Mouse (Mus musculus) forebrain, embryonic 13.5 days (tissue): ENCODE data around the gene Trp53i11. TPM values are rescaled to one million over a fixed set of nuclear protein-coding genes. Genes with fewer than 3 reads are reported as not detected.

Experiments
- ATAC-seq: fragments of 200-750 bp; cut with Nextera tagmentation; 2 replicates; pipeline ENCODE4 v1.8.0; 2017
- H3K27ac ChIP-seq: fragments of 300-500 bp; sonication (generic); 2 replicates; pipeline ENCODE4 v1.5.1; 2015; ENCODE audit warnings: inconsistent platforms, mild to moderate bottlenecking, moderate library complexity
- H3K27me3 ChIP-seq: fragments of 300-500 bp; sonication (generic); 2 replicates; pipeline ENCODE4 v1.6.1; 2015; ENCODE audit warnings: mild to moderate bottlenecking, inconsistent platforms
- H3K36me3 ChIP-seq: fragments of 300-500 bp; sonication (generic); 2 replicates; pipeline ENCODE4 v1.6.1; 2015; ENCODE audit warnings: mild to moderate bottlenecking, inconsistent platforms; ENCODE audit not compliant: poor library complexity, severe bottlenecking
- H3K4me1 ChIP-seq: fragments of 300-500 bp; sonication (generic); 2 replicates; pipeline ENCODE4 v1.6.1; 2015; ENCODE audit warnings: inconsistent platforms
- H3K4me2 ChIP-seq: fragments of 300-500 bp; sonication (generic); 2 replicates; pipeline ENCODE4 v1.6.1; 2015; ENCODE audit warnings: inconsistent platforms, mild to moderate bottlenecking, moderate library complexity
- H3K4me3 ChIP-seq: fragments of 300-500 bp; sonication (generic); 2 replicates; pipeline ENCODE4 v1.5.1; 2015; ENCODE audit warnings: mild to moderate bottlenecking, inconsistent platforms
- H3K9ac ChIP-seq: fragments of 300-500 bp; sonication (generic); 2 replicates; pipeline ENCODE4 v1.6.1; 2015; ENCODE audit warnings: mild to moderate bottlenecking, inconsistent platforms
- H3K9me3 ChIP-seq: fragments of 300-500 bp; sonication (generic); replicated peaks from 2 replicates; pipeline ENCODE4 v1.6.1; 2016; ENCODE audit warnings: inconsistent platforms
- WGBS: fragments of 180-500 bp; shearing (Covaris S2); methylation state at CpG from one replicate; pipeline ENCODE4 v1.1.7; 2015; 5-methylcytosine and 5-hydroxymethylcytosine counted together
- polyA plus RNA-seq: library from polyadenylated mRNA; unstranded; fragments of >200 nt; fragmentation: Nextera tagmentation; extraction: Ambion mirVana; gene quantifications from 2 replicates; pipeline ENCODE4 v1.2.1, GENCODE M21; 2015

Gene Trp53i11
- polyA plus RNA-seq, 1 experiment from 2014 or later = 84.5 TPM

- peak; percentile 34 for ATAC-seq
- Histone ChIP-seq H3K4me3 (peak overlapping the region; percentile 90), H3K4me1 (peaks cover 53% of the 10 kb centered on the region), H3K27me3 (peaks cover 3% of the 10 kb centered on the region; the same call in 1 of the 2 replicates), H3K4me2 (peak overlapping the region; percentile 80), H3K9me3 (no peaks in the 10 kb centered on the region), H3K27ac (peak overlapping the region; percentile 95), H3K36me3 (no peaks in the 10 kb centered on the region; the same call in 1 of the 2 replicates), H3K9ac (peak overlapping the region; percentile 98)
- under 1% methylated on average over 53 of the region's 53 CpGs for WGBS
These were observed 842 bp downstream of the Trp53i11 start for GRCm38 (mm10) chr2:93188020-93188760.

- H3K9ac ChIP-seq = peak overlapping the region; percentile 98
- peak; percentile 24 for ATAC-seq
- H3K4me2 ChIP-seq = peak overlapping the region; percentile 80
- H3K4me3 ChIP-seq = peak overlapping the region; percentile 90
- H3K27ac ChIP-seq = peak overlapping the region; percentile 95
- WGBS = 7% methylated on average over 19 of the region's 19 CpGs
- H3K4me1 ChIP-seq = peaks cover 59% of the 10 kb centered on the region
- no peaks in the 10 kb centered on the region for H3K9me3 ChIP-seq
- H3K36me3 ChIP-seq = no peaks in the 10 kb centered on the region; the same call in 1 of the 2 replicates
- H3K27me3 ChIP-seq = peaks cover 2% of the 10 kb centered on the region; the same call in 1 of the 2 replicates
These were observed 1.6 kb downstream of the Trp53i11 start for GRCm38 (mm10) chr2:93188761-93189458.

- peak overlapping the region; percentile 58 for H3K9ac ChIP-seq
- no peaks in the 10 kb centered on the region for H3K9me3 ChIP-seq
- no peaks in the 10 kb centered on the region for H3K27me3 ChIP-seq
- no peaks in the 10 kb centered on the region; the same call in 1 of the 2 replicates for H3K36me3 ChIP-seq
- ATAC-seq = no peak
- peak overlapping the region; percentile 80 for H3K4me2 ChIP-seq
- H3K4me1 ChIP-seq = peaks cover 79% of the 10 kb centered on the region
- H3K4me3 ChIP-seq = peak overlapping the region; percentile 20
- WGBS = 16% methylated on average over 9 of the region's 9 CpGs
- peak overlapping the region; percentile 25; the same call in 1 of the 2 replicates for H3K27ac ChIP-seq
These were observed 3.6 kb downstream of the Trp53i11 start for GRCm38 (mm10) chr2:93190771-93191487.

- WGBS = 65% methylated on average over 14 of the region's 14 CpGs
- H3K9ac ChIP-seq = peak overlapping the region; percentile 58
- H3K36me3 ChIP-seq = peaks cover 6% of the 10 kb centered on the region; the same call in 1 of the 2 replicates
- ATAC-seq = no peak
- H3K27me3 ChIP-seq = no peaks in the 10 kb centered on the region
- H3K4me1 ChIP-seq = peaks cover 85% of the 10 kb centered on the region
- H3K4me3 ChIP-seq = peak overlapping the region; percentile 17
- H3K9me3 ChIP-seq = no peaks in the 10 kb centered on the region
- H3K4me2 ChIP-seq = peak overlapping the region; percentile 80
- H3K27ac ChIP-seq = peak overlapping the region; percentile 20; the same call in 1 of the 2 replicates
These were observed 4.3 kb downstream of the Trp53i11 start for GRCm38 (mm10) chr2:93191488-93192181.

GRCm38 (mm10) chr2:93192182-93192560 lies 4.8 kb downstream of the Trp53i11 start:
- Histone ChIP-seq H3K4me1 (peaks cover 80% of the 10 kb centered on the region), H3K27me3 (no peaks in the 10 kb centered on the region), H3K9ac (peak overlapping the region; percentile 58), H3K36me3 (peaks cover 9% of the 10 kb centered on the region), H3K27ac (peak overlapping the region; percentile 20; the same call in 1 of the 2 replicates), H3K4me2 (peak overlapping the region; percentile 80), H3K9me3 (no peaks in the 10 kb centered on the region), H3K4me3 (0 out of 2 replicates have a peak overlapping the region, but pooled peaks have one; percentile 4)
- WGBS = 46% methylated on average over 9 of the region's 9 CpGs
- ATAC-seq = no peak

GRCm38 (mm10) chr2:93192671-93193080 lies 5.3 kb downstream of the Trp53i11 start:
- Histone ChIP-seq H3K4me3 (no peak overlapping the region), H3K4me2 (peak overlapping the region; percentile 80), H3K36me3 (peaks cover 14% of the 10 kb centered on the region), H3K9ac (peak overlapping the region; percentile 58), H3K4me1 (peaks cover 79% of the 10 kb centered on the region), H3K27ac (peak overlapping the region; percentile 20), H3K27me3 (no peaks in the 10 kb centered on the region), H3K9me3 (no peaks in the 10 kb centered on the region)
- no peak for ATAC-seq
- 4% methylated on average over 6 of the region's 6 CpGs for WGBS

- 0 out of 2 replicates have a peak overlapping the region, but pooled peaks have one; percentile 26 for H3K9ac ChIP-seq
- no peak overlapping the region for H3K4me3 ChIP-seq
- peaks cover 20% of the 10 kb centered on the region for H3K36me3 ChIP-seq
- no peak overlapping the region for H3K27ac ChIP-seq
- WGBS = 64% methylated on average over 4 of the region's 4 CpGs
- H3K4me1 ChIP-seq = peaks cover 75% of the 10 kb centered on the region
- no peaks in the 10 kb centered on the region for H3K9me3 ChIP-seq
- no peak overlapping the region for H3K4me2 ChIP-seq
- ATAC-seq = no peak
- H3K27me3 ChIP-seq = no peaks in the 10 kb centered on the region
These were observed 6.5 kb downstream of the Trp53i11 start for GRCm38 (mm10) chr2:93193806-93194205.

- H3K4me1 ChIP-seq = peaks cover 43% of the 10 kb centered on the region
- H3K27ac ChIP-seq = no peak overlapping the region
- no peak overlapping the region for H3K4me3 ChIP-seq
- WGBS = 28% methylated on average over 3 of the region's 3 CpGs
- H3K36me3 ChIP-seq = peaks cover 65% of the 10 kb centered on the region
- H3K9ac ChIP-seq = no peak overlapping the region
- no peak overlapping the region for H3K4me2 ChIP-seq
- no peaks in the 10 kb centered on the region for H3K9me3 ChIP-seq
- peak; percentile 61 for ATAC-seq
- no peaks in the 10 kb centered on the region for H3K27me3 ChIP-seq
These were observed 11.5 kb downstream of the Trp53i11 start for GRCm38 (mm10) chr2:93198846-93199245.

- no peak overlapping the region for H3K4me2 ChIP-seq
- H3K4me3 ChIP-seq = no peak overlapping the region
- no peaks in the 10 kb centered on the region for H3K27me3 ChIP-seq
- peaks cover 69% of the 10 kb centered on the region for H3K36me3 ChIP-seq
- peak; percentile 36 for ATAC-seq
- no peaks in the 10 kb centered on the region for H3K9me3 ChIP-seq
- H3K4me1 ChIP-seq = peaks cover 36% of the 10 kb centered on the region
- no peak overlapping the region for H3K27ac ChIP-seq
- 44% methylated on average over 13 of the region's 13 CpGs for WGBS
- H3K9ac ChIP-seq = no peak overlapping the region
These were observed 12.2 kb downstream of the Trp53i11 start for GRCm38 (mm10) chr2:93199531-93199974.

- Histone ChIP-seq H3K4me1 (peaks cover 23% of the 10 kb centered on the region), H3K4me3 (no peak overlapping the region), H3K9me3 (no peaks in the 10 kb centered on the region), H3K27me3 (no peaks in the 10 kb centered on the region), H3K9ac (no peak overlapping the region), H3K4me2 (no peak overlapping the region), H3K36me3 (peaks cover 79% of the 10 kb centered on the region), H3K27ac (no peak overlapping the region; the same call in 1 of the 2 replicates)
- no peak for ATAC-seq
- WGBS = 64% methylated on average over 10 of the region's 10 CpGs
These were observed 13.5 kb downstream of the Trp53i11 start for GRCm38 (mm10) chr2:93200681-93201340.

- H3K9me3 ChIP-seq = no peaks in the 10 kb centered on the region
- no peaks in the 10 kb centered on the region for H3K27me3 ChIP-seq
- WGBS = 93% methylated on average over 3 of the region's 3 CpGs
- no peak overlapping the region for H3K4me2 ChIP-seq
- no peak for ATAC-seq
- no peak overlapping the region; the same call in 1 of the 2 replicates for H3K27ac ChIP-seq
- H3K9ac ChIP-seq = no peak overlapping the region
- H3K36me3 ChIP-seq = peaks cover 81% of the 10 kb centered on the region
- peaks cover 17% of the 10 kb centered on the region for H3K4me1 ChIP-seq
- H3K4me3 ChIP-seq = no peak overlapping the region
These were observed 14.6 kb downstream of the Trp53i11 start for GRCm38 (mm10) chr2:93201997-93202396.
